Mouse (Mus musculus): ENCODE measurements around the gene Fignl1. TPM values are rescaled to one million over a fixed set of nuclear protein-coding genes. Genes with fewer than 3 reads are reported as not detected.

The Fignl1 gene
- polyA plus RNA-seq, 1 experiment: 10.6 TPM

DNA sequence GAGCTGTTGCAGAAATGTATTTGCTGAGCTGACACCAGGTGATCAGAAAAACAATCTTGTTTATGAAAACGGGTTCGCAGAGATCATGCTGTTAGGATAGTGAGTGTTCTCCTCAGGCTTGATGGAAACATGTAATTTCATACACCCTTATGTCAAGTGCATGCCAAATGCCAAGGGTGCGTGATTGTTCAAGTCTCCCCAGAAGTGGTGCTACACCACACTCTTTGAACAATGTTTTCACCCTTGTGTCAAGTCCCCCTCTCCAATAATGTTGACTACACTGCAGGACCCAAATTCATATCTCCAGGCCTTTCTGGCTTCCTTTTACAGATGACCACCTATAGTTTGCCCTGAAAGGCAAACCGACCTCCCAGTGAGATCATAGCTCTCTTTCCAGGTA lies 39.7 kb upstream of the Fignl1 start:
- Histone ChIP-seq H3K4me1 (ENCODE audit: control insufficient read depth, insufficient read depth, low read length) (no peaks in the 10 kb centered on the region), H3K27ac (ENCODE audit: insufficient read depth, low read depth, low read length) (no peak overlapping the region), H3K4me3 (ENCODE audit: insufficient read depth, low read length) (no peak overlapping the region)
- TF ChIP-seq CTCF (IDR thresholded peaks at IDR 0.05; ENCODE audit: low read depth, low read length) (no peak), POLR2A (IDR thresholded peaks at IDR 0.05; ENCODE audit: borderline replicate concordance, low read depth, low read length) (no peak)

DNA sequence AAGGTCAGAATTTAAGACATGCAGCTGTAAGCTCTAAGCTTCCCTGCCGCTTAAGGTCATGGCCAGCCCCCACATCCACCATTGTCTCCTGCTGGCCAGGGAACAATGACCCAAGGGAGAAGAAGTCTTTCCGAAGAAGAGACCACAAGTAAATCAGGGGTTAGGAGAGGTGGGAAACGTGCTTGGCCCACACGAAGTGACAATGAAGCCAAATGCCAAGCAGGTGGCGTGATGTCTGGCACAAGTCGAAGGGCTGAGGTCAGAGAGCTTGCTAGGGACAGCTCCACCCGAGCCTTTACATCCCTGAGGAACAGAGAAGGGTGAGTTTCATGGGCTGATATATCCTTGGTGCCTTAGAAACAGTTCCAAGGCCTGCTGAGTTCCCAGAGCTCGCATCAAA lies 36.3 kb upstream of the Fignl1 start:
- no peak overlapping the region for H3K27ac ChIP-seq (ENCODE audit: insufficient read depth, low read depth, low read length)
- TF ChIP-seq CTCF (IDR thresholded peaks at IDR 0.05; ENCODE audit: low read depth, low read length) (no peak), POLR2A (IDR thresholded peaks at IDR 0.05; ENCODE audit: borderline replicate concordance, low read depth, low read length) (no peak)
- no peaks in the 10 kb centered on the region for H3K4me1 ChIP-seq (ENCODE audit: control insufficient read depth, insufficient read depth, low read length)
- H3K4me3 ChIP-seq (ENCODE audit: insufficient read depth, low read length): no peak overlapping the region

DNA sequence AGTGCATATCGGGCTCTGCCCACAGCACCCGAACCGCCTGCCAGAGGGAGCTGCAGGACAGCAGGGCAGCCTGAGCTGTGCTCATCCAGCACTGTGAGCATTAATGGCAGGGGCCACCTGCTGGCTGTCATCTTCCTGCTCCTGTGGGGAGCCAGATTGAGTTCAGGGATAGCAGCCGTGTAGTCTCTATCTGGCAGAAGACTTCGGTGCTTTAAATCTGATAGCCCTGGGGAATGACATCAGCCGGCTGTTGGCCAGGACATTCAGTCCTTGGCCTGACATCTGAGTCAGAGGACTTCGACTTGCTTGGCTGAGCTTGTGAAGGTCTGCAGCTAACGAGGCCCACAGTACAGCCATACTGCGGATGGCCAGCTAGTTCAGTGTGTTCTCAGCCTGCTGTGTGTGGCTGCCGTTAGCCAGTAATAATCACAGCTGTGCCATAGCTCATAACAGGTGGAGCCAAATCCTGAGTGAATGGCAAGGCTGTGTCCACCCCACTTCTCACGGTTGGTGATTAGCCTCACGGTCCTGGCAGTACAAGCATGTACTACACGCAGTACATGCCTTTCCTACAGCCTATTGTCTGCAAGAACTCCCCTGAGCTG lies 35.7 kb upstream of the Fignl1 start:
- no peak overlapping the region for H3K27ac ChIP-seq (ENCODE audit: insufficient read depth, low read depth, low read length)
- no peaks in the 10 kb centered on the region for H3K4me1 ChIP-seq (ENCODE audit: control insufficient read depth, insufficient read depth, low read length)
- no peak overlapping the region for H3K4me3 ChIP-seq (ENCODE audit: insufficient read depth, low read length)
- TF ChIP-seq POLR2A (IDR thresholded peaks at IDR 0.05; ENCODE audit: borderline replicate concordance, low read depth, low read length) (no peak), CTCF (IDR thresholded peaks at IDR 0.05; ENCODE audit: low read depth, low read length) (no peak)

DNA sequence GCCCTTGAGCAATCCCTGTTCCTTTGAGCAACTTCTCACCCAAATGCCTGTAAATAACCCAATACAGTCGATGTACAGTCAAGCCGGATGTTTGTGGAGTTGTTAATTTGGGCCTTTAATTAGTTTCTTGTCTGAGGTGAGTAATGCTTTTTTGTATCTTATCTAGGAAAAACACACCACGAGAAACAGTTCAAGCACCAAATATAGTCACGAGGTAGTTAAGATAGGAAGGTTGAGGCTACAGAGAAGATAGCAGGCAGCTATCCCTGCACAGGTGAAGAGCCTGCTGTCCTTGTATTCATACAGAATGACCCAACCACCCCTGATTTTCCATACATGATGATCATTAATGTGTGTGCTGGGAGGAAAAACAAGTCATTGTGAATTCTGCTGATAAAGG lies 32.8 kb upstream of the Fignl1 start:
- TF ChIP-seq CTCF (IDR thresholded peaks at IDR 0.05; ENCODE audit: low read depth, low read length) (no peak), POLR2A (IDR thresholded peaks at IDR 0.05; ENCODE audit: borderline replicate concordance, low read depth, low read length) (no peak)
- no peaks in the 10 kb centered on the region for H3K4me1 ChIP-seq (ENCODE audit: control insufficient read depth, insufficient read depth, low read length)
- no peak overlapping the region for H3K4me3 ChIP-seq (ENCODE audit: insufficient read depth, low read length)
- H3K27ac ChIP-seq (ENCODE audit: insufficient read depth, low read depth, low read length): no peak overlapping the region

DNA sequence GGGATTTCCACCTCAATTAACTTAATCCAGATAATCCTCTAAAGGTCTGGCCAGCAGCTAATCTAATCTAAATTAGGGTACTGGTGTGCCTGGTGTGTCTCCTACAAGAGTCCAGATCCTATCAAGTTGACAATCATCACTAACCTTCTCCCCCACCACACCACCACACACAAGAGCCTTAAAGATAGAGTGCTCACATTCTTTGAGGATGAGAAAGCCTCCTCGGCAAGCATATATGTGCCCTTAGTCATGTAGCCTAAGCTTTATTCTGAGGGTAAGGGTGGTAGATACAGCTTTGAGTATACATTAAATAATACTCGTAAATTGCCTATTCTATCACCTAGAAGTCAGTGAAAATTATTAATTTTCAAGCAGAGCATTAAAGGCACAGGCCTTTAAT lies 32.0 kb upstream of the Fignl1 start:
- H3K4me3 ChIP-seq (ENCODE audit: insufficient read depth, low read length): no peak overlapping the region
- TF ChIP-seq CTCF (IDR thresholded peaks at IDR 0.05; ENCODE audit: low read depth, low read length): no peak
- no peak for TF ChIP-seq POLR2A (IDR thresholded peaks at IDR 0.05; ENCODE audit: borderline replicate concordance, low read depth, low read length)
- H3K27ac ChIP-seq (ENCODE audit: insufficient read depth, low read depth, low read length): no peak overlapping the region
- H3K4me1 ChIP-seq (ENCODE audit: control insufficient read depth, insufficient read depth, low read length): no peaks in the 10 kb centered on the region

DNA sequence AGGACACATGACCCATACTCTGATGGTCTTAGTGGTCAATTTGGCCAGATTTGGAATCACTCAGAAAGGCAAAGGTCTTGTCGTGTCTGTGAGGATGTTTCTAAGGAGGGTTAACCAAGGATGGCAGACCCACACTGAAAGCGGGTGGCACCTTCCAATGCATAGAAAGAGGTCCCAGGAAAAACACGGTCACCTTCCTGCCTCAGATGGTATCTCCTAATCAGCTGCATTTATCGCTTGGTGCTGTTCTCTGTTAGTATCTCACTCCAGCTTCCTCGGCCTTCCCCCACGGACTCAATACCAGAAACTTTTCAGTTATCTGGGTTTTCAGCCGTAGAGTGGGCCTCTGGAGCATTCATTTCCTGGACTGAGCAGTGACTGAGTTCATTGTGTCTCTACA lies 31.1 kb upstream of the Fignl1 start:
- Histone ChIP-seq H3K4me3 (ENCODE audit: insufficient read depth, low read length) (no peak overlapping the region), H3K27ac (ENCODE audit: insufficient read depth, low read depth, low read length) (no peak overlapping the region), H3K4me1 (ENCODE audit: control insufficient read depth, insufficient read depth, low read length) (no peaks in the 10 kb centered on the region)
- TF ChIP-seq CTCF (IDR thresholded peaks at IDR 0.05; ENCODE audit: low read depth, low read length): no peak
- TF ChIP-seq POLR2A (IDR thresholded peaks at IDR 0.05; ENCODE audit: borderline replicate concordance, low read depth, low read length): no peak

DNA sequence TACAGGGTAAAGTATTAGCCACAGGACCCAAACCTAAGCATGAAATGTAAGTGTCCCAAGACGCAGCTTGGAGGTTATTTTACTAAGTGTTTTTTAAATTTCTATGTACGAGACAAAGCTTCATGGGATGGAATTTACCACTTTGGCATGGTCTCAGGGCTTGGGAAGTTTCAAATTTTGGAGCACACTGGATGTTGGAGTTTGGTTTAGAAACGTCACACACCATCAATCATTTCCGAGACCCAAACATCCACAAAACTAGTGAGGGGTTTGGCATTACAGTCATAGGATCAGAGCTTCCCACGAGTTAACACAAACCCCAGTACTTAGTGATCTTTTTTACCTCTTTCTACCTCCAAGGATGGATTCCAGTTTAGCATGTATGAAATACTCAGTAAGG lies 28.6 kb upstream of the Fignl1 start:
- Histone ChIP-seq H3K4me1 (ENCODE audit: control insufficient read depth, insufficient read depth, low read length) (no peaks in the 10 kb centered on the region), H3K27ac (ENCODE audit: insufficient read depth, low read depth, low read length) (no peak overlapping the region), H3K4me3 (ENCODE audit: insufficient read depth, low read length) (no peak overlapping the region)
- TF ChIP-seq CTCF (IDR thresholded peaks at IDR 0.05; ENCODE audit: low read depth, low read length) (no peak), POLR2A (IDR thresholded peaks at IDR 0.05; ENCODE audit: borderline replicate concordance, low read depth, low read length) (no peak)

DNA sequence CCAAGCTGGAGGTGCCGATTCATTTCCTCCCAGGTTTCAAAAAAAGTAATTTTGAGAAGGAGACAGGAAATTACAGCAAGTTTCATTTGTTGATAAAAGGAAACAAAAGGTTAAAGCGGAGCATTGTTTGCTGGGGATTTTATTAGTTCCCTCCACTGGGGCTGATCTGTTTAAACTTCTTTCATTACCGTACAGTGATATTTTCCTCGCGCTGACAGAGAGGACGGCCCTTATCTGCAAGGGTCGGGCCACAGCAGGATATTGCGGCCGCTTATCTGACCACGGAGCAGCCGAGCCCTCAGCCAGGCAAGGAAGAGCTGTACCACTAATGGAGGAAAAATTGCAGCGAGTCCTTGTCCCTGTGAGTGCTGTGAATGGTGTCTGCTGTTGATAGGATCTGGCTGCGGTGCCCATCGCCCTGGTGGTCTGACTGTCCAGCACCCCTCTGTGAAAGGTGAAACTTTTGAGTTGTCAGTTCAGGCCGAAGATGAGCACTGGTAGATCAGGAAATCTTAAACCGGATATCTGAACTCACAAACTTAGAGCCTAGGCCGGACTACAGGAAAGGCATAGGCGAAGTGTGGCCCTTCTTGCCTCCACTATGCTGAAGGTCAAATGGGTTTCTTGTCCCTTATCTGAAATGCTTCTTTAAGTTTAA lies 28.1 kb upstream of the Fignl1 start:
- no peak overlapping the region for H3K27ac ChIP-seq (ENCODE audit: insufficient read depth, low read depth, low read length)
- H3K4me3 ChIP-seq (ENCODE audit: insufficient read depth, low read length): no peak overlapping the region
- H3K4me1 ChIP-seq (ENCODE audit: control insufficient read depth, insufficient read depth, low read length): no peaks in the 10 kb centered on the region
- TF ChIP-seq POLR2A (IDR thresholded peaks at IDR 0.05; ENCODE audit: borderline replicate concordance, low read depth, low read length) (no peak), CTCF (IDR thresholded peaks at IDR 0.05; ENCODE audit: low read depth, low read length) (no peak)

DNA sequence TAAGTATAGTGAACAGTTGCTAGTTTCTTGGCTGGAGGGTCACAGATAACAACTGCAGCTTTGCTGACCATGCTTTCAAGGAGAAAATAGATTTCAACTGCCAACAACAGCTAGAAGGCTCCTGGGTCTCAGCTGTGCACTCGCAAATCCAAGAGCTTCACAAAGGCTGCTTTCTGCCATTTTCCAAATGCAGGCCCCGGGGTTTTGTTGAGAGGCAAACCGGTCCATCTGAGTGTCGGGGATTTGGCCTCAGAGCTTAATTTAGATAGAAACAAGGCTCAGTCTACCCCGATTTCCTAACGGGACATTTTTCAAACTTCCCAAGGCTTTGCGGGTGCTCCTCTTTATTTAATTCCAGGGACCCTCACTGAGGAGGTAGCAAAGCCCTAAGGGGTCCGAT lies 27.5 kb upstream of the Fignl1 start:
- Histone ChIP-seq H3K4me3 (ENCODE audit: insufficient read depth, low read length) (no peak overlapping the region), H3K4me1 (ENCODE audit: control insufficient read depth, insufficient read depth, low read length) (no peaks in the 10 kb centered on the region), H3K27ac (ENCODE audit: insufficient read depth, low read depth, low read length) (no peak overlapping the region)
- TF ChIP-seq POLR2A (IDR thresholded peaks at IDR 0.05; ENCODE audit: borderline replicate concordance, low read depth, low read length) (no peak), CTCF (IDR thresholded peaks at IDR 0.05; ENCODE audit: low read depth, low read length) (no peak)

DNA sequence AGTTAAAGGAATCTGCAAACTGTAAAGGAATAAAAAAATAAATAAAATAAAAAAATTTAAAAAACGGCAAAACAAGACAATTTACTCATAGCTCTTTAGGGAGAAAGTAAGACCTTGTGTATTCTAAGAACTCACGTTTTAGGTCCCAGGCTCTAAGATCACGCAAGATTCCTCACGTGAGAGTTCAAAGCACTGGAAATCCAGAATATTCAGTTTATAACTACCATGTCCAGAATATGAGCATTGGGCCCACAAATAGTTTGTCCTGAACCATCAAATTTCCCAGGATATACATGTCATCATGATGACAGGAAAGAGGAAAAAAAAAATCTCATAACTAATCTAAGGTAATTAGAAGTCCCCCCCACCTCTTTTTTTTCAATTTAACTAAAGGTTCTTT lies 27.0 kb upstream of the Fignl1 start:
- Histone ChIP-seq H3K27ac (ENCODE audit: insufficient read depth, low read depth, low read length) (no peak overlapping the region), H3K4me1 (ENCODE audit: control insufficient read depth, insufficient read depth, low read length) (no peaks in the 10 kb centered on the region), H3K4me3 (ENCODE audit: insufficient read depth, low read length) (no peak overlapping the region)
- no peak for TF ChIP-seq CTCF (IDR thresholded peaks at IDR 0.05; ENCODE audit: low read depth, low read length)
- TF ChIP-seq POLR2A (IDR thresholded peaks at IDR 0.05; ENCODE audit: borderline replicate concordance, low read depth, low read length): no peak

All from bone marrow macrophage, adult 2 months (primary cell).